Mouse (Mus musculus): Measurements from ENCODE around the gene Adam1a. TPM values are rescaled to one million over a fixed set of nuclear protein-coding genes. Genes with fewer than 3 reads are reported as not detected.

The Adam1a gene
- 3.7 and 3.8 TPM in 2 replicates for polyA plus RNA-seq (2015; fragmentation: Nextera tagmentation; extraction: Ambion mirVana)

DNA sequence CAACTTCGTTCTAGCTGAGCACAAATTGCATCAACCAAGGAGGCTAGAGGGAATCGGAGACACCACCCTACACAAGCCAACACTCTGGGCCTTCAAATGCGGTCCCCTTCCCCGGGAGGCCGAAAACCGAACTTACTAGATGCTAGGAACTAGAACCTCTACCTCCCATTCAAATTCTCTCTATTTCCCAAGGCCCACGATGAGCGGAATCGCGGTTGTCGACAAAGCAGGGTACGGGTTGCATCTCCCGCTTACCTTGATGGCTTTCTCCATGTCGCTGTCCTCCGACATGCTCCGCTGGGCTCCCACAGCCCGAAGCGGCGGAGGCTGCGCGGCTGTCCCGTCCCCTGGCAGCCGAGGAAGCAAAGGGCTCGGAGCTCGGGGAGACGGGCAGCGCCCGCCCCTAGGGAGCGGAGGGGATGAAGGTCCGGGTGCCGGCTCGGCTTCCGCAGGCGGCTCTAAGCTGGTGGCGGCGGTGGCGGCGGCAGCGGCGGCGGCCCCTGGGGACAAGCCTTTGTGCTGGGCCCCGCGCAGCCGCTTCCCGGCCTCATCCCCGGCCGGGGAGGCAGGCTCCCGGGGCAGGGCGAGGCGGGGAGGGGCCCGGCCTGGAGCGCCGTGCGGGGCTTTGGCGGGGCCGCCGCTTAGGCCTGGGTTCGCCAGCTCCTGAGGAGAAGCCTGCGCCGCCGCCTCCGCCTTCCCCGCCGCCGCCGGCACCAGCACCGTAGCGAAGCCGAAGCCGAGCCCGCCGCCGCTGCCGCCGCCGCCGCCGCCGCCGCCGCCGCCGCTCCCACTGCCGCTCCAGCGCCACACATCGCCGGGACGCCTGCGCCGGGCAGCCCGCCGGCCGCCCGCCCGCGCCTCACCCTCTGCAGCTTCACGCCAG is at the start of gene Adam1a, which contains the start of gene Gm42878:
Adam1a (minus strand) TSS at position 573 of the 883 bp plus-strand sequence.
Gm42878 (minus strand) TSS at position 573 of the 883 bp plus-strand sequence.
- Histone ChIP-seq H3K36me3 (no peaks in the 10 kb centered on the region), H3K27me3 (no peaks in the 10 kb centered on the region), H3K27ac (replicated peaks) (peak within 1 kb of the TSS; percentile 97), H3K4me1 (peaks cover 36% of the 10 kb centered on the region), H3K9ac (replicated peaks) (peak within 1 kb of the TSS; percentile 88), H3K4me2 (replicated peaks) (peak within 1 kb of the TSS; percentile 83), H3K9me3 (no peaks in the 10 kb centered on the region), H3K4me3 (peak within 1 kb of the TSS; percentile 72)
- WGBS, result under 1% methylated on average over 59 of the region's 97 CpGs
- ATAC-seq (replicated peaks), result peak; percentile 77

DNA sequence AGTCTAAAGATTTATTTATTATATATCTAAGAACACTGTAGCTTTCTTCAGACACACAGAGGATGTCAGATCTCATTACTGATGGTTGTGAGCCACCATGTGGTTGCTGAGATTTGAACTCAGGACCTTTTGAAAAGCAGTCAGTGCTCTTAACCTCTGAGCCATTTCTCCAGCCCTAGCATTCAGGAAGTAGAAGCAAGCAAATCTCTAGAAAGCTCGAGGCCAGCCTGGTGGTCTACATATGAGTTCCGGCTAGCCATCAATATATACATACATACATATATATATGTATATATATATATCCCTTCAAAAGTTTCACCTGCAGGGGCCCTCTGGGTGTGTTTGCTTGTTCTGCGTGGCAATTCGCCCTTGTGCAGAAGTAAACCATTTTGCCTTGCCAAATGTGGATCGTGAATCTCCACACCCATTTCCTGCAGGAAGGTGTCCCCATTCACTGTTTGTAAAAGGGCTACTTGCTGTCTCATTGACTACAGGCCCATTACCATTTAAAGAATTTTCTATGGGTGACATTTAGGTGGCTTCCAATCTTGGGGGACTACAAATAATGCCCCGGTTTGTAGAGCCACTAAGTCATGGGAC is 49.5 kb upstream of the Adam1a start:
- peaks cover 19% of the 10 kb centered on the region for H3K4me1 ChIP-seq
- ATAC-seq (replicated peaks), result no peak
- no peak overlapping the region for H3K4me3 ChIP-seq
- WGBS, result 87% methylated on average over 6 of the region's 6 CpGs
- no peaks in the 10 kb centered on the region for H3K9me3 ChIP-seq
- no peaks in the 10 kb centered on the region for H3K27me3 ChIP-seq
- no peak overlapping the region for H3K9ac ChIP-seq (replicated peaks)
- H3K27ac ChIP-seq (replicated peaks), result no peak overlapping the region; the same call in 1 of the 2 replicates
- H3K36me3 ChIP-seq, result no peaks in the 10 kb centered on the region
- no peak overlapping the region for H3K4me2 ChIP-seq (replicated peaks)

DNA sequence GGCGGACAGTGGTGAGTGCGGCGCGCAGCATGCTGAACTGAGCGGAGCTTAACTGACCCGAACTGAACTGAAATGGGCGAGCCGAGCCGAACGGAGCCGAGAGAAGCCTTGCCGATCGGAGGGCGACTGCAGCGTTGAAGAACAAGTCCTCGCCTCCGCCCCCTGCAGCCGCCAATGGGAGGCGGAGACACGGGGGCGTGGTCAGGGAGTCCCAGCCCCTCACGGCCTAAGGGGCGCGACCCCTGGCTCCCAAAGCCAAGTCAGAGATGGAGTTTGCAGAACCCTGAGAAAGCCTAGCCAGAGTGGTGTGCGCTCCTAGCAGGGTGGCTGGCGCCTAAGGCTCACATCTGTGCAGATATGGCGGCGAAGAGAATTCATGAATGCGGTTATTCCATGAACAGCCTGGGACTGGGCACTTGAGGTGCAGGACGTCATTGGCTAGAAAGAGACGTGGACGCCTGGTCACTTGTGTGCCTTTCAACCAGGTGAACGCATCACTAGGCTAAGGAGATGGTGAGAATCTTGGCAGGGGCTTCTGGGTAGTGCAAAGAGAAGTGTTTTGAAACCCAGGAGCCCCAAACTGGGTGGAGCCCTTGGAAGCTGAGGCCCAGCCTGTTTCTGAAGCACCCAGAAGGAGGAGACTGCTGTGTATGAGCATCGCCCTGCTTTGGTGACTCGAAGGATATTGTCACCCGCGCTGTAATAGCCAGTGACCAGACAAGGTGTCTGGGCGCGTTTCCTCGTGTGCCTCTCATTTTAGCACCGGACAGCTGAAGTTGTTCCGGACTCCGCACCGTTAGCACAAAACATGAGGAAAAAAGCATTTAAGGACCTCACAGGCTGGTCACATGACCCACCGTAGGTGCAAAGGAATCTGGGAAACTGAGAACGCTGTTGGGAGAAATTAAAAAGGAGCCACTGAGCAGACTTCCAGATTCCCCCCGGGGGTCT is 48.4 kb upstream of the Adam1a start, which contains the start of gene Aldh2:
Aldh2 (minus strand) TSS at position 374 of the 951 bp plus-strand sequence.
- Histone ChIP-seq H3K4me1 (peaks cover 19% of the 10 kb centered on the region), H3K4me3 (peak within 1 kb of the TSS; percentile 67), H3K27ac (replicated peaks) (peak within 1 kb of the TSS; percentile 73), H3K9ac (replicated peaks) (peak within 1 kb of the TSS; percentile 57), H3K9me3 (no peaks in the 10 kb centered on the region), H3K36me3 (no peaks in the 10 kb centered on the region), H3K4me2 (replicated peaks) (peak within 1 kb of the TSS; percentile 98), H3K27me3 (no peaks in the 10 kb centered on the region)
- peak; percentile 82 for ATAC-seq (replicated peaks)
- WGBS, result 1% methylated on average over 47 of the region's 47 CpGs

DNA sequence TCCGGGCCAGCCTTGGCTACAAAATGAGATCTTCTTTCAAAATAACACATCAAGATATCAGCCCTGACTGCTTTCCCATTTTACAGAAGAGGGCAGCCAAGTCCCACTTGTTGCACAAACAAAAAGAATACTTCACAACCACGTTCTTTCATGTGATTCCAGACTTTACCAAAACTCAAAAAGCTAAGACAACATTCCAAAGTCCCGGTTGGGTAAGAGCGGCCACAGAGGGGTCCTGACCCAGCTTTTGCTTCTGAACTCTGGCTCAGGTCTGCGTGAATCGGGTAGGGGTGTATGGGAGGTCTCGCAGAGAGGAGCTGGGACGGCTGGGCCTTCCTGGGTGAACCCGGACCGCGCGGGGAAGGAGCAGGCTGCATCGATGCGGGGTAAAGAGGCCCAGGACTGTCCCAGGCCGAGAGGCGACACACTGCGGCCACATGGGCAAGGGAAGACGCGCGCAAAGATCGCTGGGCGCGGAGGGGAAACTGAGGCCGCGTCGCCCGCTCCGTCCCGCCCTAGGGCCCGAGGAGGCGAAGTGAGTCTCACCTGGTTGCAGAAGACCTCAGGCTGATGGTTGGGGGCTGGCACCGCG is 47.6 kb upstream of the Adam1a start:
- H3K36me3 ChIP-seq, result no peaks in the 10 kb centered on the region
- peak overlapping the region; percentile 67 for H3K4me3 ChIP-seq
- 3% methylated on average over 33 of the region's 33 CpGs for WGBS
- peak overlapping the region; percentile 73; the same call in 1 of the 2 replicates for H3K27ac ChIP-seq (replicated peaks)
- no peaks in the 10 kb centered on the region for H3K9me3 ChIP-seq
- ATAC-seq (replicated peaks), result peak; percentile 61; the same call in 1 of the 2 replicates
- peaks cover 19% of the 10 kb centered on the region for H3K4me1 ChIP-seq
- peak overlapping the region; percentile 98 for H3K4me2 ChIP-seq (replicated peaks)
- H3K27me3 ChIP-seq, result no peaks in the 10 kb centered on the region
- peak overlapping the region; percentile 57 for H3K9ac ChIP-seq (replicated peaks)

DNA sequence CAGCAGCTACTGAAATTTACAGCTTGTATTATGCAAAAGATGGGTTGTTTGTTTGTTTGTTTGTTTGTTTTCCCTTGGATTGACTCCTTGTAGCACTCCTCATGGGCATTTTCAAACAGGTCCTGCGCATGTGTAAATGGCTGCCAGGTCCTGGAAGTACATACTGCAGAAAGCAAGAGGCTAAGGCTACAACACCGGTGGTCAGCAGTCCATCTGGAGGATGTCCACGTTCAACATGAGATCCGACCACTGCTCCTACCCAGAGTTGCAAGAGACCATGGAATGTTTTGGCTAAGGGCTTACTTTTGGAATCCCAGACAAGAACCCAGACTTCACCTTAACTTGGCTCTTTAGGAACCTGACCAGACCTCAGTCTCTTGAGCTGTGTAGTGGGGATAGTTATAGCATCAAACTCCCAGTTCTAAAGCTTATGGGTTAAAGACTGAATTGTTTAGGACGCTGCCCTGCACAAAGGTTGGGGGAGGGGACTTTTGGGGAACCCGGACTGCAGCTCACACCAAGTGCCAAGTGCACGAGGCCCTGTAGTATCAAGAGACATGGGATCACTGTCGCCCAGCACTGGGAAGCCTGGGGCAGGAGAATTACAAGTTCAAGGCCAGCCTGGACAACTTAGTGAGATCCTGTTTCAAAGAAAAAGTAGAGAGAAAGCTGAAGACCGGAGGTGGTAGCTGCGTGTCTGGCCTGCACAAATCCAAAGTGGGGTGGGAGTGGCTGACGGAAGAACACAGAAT is 47.0 kb upstream of the Adam1a start:
- H3K9me3 ChIP-seq, result no peaks in the 10 kb centered on the region
- H3K4me2 ChIP-seq (replicated peaks), result peak overlapping the region; percentile 98; the same call in 1 of the 2 replicates
- no peaks in the 10 kb centered on the region for H3K27me3 ChIP-seq
- H3K9ac ChIP-seq (replicated peaks), result no peak overlapping the region
- no peak for ATAC-seq (replicated peaks)
- peak overlapping the region; percentile 67; the same call in 1 of the 2 replicates for H3K4me3 ChIP-seq
- no peaks in the 10 kb centered on the region for H3K36me3 ChIP-seq
- 67% methylated on average over 11 of the region's 11 CpGs for WGBS
- no peak overlapping the region for H3K27ac ChIP-seq (replicated peaks)
- peaks cover 19% of the 10 kb centered on the region for H3K4me1 ChIP-seq

DNA sequence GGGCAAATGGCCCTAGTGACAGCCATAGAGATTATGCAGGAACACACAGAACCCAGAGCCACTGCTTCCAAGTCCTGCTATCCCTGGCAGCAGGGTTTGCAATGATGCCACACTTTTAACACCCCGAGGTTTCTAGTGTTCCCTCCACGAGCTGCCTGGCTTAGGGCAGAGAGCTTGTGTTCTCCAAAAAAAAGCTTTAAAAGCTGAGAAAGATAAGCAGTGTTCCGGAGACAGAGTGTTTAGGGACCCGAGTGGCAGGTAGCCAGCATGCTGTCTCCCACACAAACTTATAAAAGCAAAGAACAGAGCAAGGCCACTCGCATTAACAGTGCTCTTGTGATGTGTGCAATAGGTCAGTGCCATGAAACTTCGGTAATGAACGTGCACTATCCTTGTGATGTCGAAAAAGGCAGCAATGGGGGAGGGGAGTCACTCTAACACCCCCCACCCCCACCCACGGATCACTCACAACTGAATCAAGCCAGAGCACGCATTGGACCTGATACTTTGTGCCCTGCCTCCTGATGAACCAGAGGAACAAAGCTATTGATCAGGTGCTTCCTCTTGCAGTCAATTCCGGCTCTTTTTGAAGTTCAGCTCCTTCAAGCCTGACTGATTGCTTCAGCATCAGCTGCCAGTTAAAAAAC is 46.3 kb upstream of the Adam1a start:
- no peaks in the 10 kb centered on the region for H3K27me3 ChIP-seq
- no peak overlapping the region for H3K9ac ChIP-seq (replicated peaks)
- peaks cover 19% of the 10 kb centered on the region for H3K4me1 ChIP-seq
- no peaks in the 10 kb centered on the region for H3K36me3 ChIP-seq
- ATAC-seq (replicated peaks), result no peak
- H3K4me2 ChIP-seq (replicated peaks), result no peak overlapping the region
- H3K4me3 ChIP-seq, result no peak overlapping the region
- H3K9me3 ChIP-seq, result no peaks in the 10 kb centered on the region
- H3K27ac ChIP-seq (replicated peaks), result no peak overlapping the region
- WGBS, result 72% methylated on average over 11 of the region's 11 CpGs

DNA sequence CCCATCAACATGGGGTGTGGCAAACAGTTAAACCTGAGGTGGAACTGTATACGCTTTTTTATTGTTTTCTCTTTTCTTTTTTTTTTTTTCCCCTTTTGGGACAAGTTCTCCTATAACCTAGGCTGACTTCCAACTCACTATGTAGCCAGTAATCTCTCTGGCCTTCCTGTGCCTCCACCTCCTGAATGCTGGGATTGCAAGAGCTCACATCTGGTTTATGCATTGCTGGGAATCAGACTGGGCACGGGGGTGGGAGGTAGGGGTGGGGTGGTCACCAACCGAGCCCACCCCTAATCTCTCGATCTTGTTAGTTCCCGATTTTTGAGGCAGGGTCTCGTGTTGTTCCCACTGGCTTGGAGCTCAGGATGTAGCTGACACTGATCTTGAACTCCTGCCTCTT is 44.6 kb upstream of the Adam1a start:
- no peak for ATAC-seq (replicated peaks)
- H3K9ac ChIP-seq (replicated peaks), result no peak overlapping the region
- H3K4me3 ChIP-seq, result no peak overlapping the region
- H3K9me3 ChIP-seq, result no peaks in the 10 kb centered on the region
- no peak overlapping the region for H3K27ac ChIP-seq (replicated peaks)
- no peaks in the 10 kb centered on the region for H3K36me3 ChIP-seq
- peaks cover 19% of the 10 kb centered on the region for H3K4me1 ChIP-seq
- H3K4me2 ChIP-seq (replicated peaks), result no peak overlapping the region
- no peaks in the 10 kb centered on the region for H3K27me3 ChIP-seq
- WGBS, result 91% methylated on average over 6 of the region's 6 CpGs

DNA sequence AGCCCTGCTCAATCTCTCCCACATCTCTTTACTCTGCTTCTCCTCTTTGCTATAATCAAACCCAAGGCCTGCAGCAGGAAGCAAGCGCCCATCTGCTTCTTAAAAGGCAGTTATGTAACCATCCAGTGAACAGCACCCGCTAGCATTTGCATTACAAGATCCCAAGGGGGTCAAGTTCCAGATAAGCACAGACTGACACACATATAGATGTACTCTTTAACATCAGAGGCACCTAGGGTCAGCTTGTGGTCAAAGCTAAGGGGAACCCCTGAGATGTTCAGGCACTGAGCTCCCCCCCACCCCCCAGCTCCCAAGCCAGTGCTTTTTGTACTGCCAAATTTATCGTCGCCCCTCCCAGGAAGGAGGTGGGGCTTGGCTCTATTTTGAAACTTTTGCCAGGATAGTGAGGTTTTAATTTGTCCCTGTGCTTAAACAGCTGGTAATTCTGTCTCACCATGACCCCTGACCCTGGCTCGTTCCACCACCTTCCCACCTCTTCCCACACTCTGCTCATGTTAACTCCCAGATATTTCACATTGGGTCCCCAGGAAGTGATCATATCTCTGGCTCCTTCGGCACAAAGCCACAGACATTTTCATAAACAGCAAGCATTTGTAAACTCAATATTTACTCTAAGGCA is 41.2 kb upstream of the Adam1a start:
- H3K27me3 ChIP-seq, result no peaks in the 10 kb centered on the region
- 87% methylated on average over 6 of the region's 6 CpGs for WGBS
- no peaks in the 10 kb centered on the region for H3K4me1 ChIP-seq
- H3K36me3 ChIP-seq, result no peaks in the 10 kb centered on the region
- H3K9ac ChIP-seq (replicated peaks), result no peak overlapping the region
- H3K9me3 ChIP-seq, result no peaks in the 10 kb centered on the region
- H3K27ac ChIP-seq (replicated peaks), result no peak overlapping the region
- no peak overlapping the region for H3K4me2 ChIP-seq (replicated peaks)
- no peak for ATAC-seq (replicated peaks)
- no peak overlapping the region for H3K4me3 ChIP-seq

DNA sequence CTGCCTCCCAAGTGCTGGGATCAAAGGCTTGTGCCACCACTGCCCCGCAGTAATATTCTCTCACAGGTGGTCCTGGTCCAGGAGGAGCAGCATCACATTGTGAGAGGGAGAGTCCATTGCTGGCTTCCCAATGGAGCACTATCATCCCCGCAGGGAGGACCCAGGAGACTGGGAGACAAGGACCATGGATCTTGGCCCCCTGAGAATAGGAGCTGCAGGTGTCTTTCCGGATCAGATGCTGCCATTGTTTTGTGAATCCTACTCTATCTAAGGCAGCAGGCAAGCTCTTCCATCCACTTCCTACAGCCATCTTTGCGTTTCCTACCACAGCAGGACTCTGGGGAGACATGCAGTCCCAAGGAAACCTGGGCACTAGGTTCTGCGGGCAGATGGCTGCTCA is 40.4 kb upstream of the Adam1a start:
- Histone ChIP-seq H3K4me3 (no peak overlapping the region), H3K4me2 (replicated peaks) (no peak overlapping the region), H3K9ac (replicated peaks) (no peak overlapping the region), H3K4me1 (no peaks in the 10 kb centered on the region), H3K9me3 (no peaks in the 10 kb centered on the region), H3K36me3 (no peaks in the 10 kb centered on the region), H3K27me3 (no peaks in the 10 kb centered on the region), H3K27ac (replicated peaks) (no peak overlapping the region)
- no peak for ATAC-seq (replicated peaks)
- WGBS, result 84% methylated on average over 5 of the region's 5 CpGs

DNA sequence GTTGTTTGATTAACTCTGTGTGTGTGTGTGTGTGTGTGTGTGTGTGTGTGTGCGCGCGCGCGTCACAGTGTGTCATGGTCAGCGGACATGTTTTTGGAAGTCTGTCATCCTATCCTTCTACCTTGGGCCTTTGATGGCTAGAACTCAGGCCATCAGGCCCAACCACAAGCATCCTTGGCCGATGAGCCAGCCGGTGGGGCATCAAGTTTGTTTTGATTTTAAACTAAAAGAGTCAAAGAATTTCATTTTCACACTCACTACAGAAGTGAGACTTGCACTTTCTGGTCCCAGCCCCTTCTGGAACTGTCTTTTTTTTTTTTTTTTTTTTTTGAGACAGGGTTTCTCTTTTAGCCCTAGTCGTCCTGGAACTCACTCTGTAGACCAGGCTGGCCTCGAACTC is 39.7 kb upstream of the Adam1a start:
- WGBS, result 95% methylated on average over 10 of the region's 10 CpGs
- H3K9ac ChIP-seq (replicated peaks), result no peak overlapping the region
- no peak overlapping the region for H3K27ac ChIP-seq (replicated peaks)
- H3K36me3 ChIP-seq, result no peaks in the 10 kb centered on the region
- H3K27me3 ChIP-seq, result no peaks in the 10 kb centered on the region
- no peaks in the 10 kb centered on the region for H3K4me1 ChIP-seq
- H3K9me3 ChIP-seq, result no peaks in the 10 kb centered on the region
- ATAC-seq (replicated peaks), result no peak
- H3K4me2 ChIP-seq (replicated peaks), result no peak overlapping the region
- no peak overlapping the region for H3K4me3 ChIP-seq

Measured in forebrain, embryonic 15.5 days (tissue).